Mouse (Mus musculus) activated CD4-positive, CD25-positive, alpha-beta regulatory T cell, adult 9 weeks (primary cell): ENCODE data around the gene Pkdrej. TPM values are rescaled to one million over a fixed set of nuclear protein-coding genes. Genes with fewer than 3 reads are reported as not detected.

Experiments
- polyA plus RNA-seq: library from polyadenylated mRNA; unstranded; fragments of 100-300 nt; shearing (Covaris generic); gene quantifications from one replicate; pipeline ENCODE4 v1.2.1, GENCODE M21; 2017

Gene Pkdrej
- not detected for polyA plus RNA-seq

GRCm38 (mm10) chr15:85821203-85822010, at the start of gene Pkdrej:
TSS of gene Pkdrej (minus strand) at chr15:85821734.

DNA sequence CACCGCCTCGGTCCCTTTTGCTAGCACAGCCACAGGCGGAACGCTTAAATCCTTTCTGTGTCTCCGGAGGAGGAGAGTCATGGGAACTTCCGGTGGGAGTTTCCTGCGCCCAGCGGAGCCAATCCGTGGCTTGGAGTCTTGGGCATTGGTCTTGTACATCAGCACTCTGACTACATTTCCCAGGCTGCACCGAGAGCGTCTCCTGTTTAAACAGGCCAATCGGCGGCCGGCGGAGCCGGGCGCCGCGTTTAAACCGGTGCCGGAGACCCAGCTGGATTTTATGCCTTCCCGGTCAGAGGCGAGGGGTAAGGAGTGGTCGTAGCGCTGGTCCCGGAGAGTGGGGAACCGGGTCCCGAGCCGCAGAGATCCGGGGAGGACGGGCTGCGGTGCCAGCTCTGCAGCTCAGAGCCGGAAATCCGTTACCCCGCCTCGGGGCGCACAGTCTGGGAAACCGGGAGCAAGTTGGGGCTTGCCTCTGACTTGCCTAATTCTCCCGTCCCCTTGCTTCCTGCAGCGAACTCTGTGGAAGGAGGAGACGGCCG, 38.0 kb upstream of the Pkdrej start, which contains the start of gene Gtse1:
Gene Gtse1 (plus strand): TSS at position 256 of the 542 bp plus-strand sequence.

GRCm38 (mm10) chr15:85831954-85832590, 10.5 kb upstream of the Pkdrej start, which contains the start of gene Ttc38:
TSS of gene Ttc38 (plus strand) at chr15:85832306.

GRCm38 (mm10) chr15:85811535-85812277, 9.8 kb downstream of the Pkdrej start, which contains the start of gene Cdpf1:
TSS of gene Cdpf1 (minus strand) at chr15:85811697.

Other genes with a start within 250 kb of the Pkdrej start
- gene Wnt7b, start 239.3 kb downstream of the Pkdrej start, polyA plus RNA-seq = not detected
- gene Ppara, start 86.8 kb downstream of the Pkdrej start, polyA plus RNA-seq = not detected
- gene Cdpf1, start 10.0 kb downstream of the Pkdrej start, polyA plus RNA-seq = 43.7 TPM
- 26.6 TPM for gene Ttc38, start 10.6 kb upstream of the Pkdrej start, polyA plus RNA-seq
- 4.6 TPM for gene Gtse1, start 38.0 kb upstream of the Pkdrej start, polyA plus RNA-seq
- gene Trmu, start 57.6 kb upstream of the Pkdrej start, polyA plus RNA-seq = 49.9 TPM
- gene Celsr1, start 212.0 kb upstream of the Pkdrej start, polyA plus RNA-seq = 1.6 TPM
- 21.5 TPM for gene Gramd4, start 236.0 kb upstream of the Pkdrej start, polyA plus RNA-seq